Mouse (Mus musculus) midbrain, embryonic 10.5 days (tissue): ENCODE data around the gene Svs4. TPM values are rescaled to one million over a fixed set of nuclear protein-coding genes. Genes with fewer than 3 reads are reported as not detected.
"Not testable (repeated sequence)": the region's sequence is repeated elsewhere in the genome, so short reads cannot be mapped to it uniquely, and the experiment has no call there.

ENCODE experiments used
- DNase-seq: peaks from one replicate; pipeline ENCODE4 v3.0.0-alpha.2; 2017; ENCODE audit warnings: low spot score
- H3K27ac ChIP-seq: fragments of 300-500 bp; sonication (generic); replicated peaks from 2 replicates; pipeline ENCODE4 v1.5.1; 2016; ENCODE audit warnings: mild to moderate bottlenecking
- H3K27me3 ChIP-seq: fragments of 300-500 bp; sonication (generic); 2 replicates; pipeline ENCODE4 v1.6.1; 2016; ENCODE audit warnings: low read depth, mild to moderate bottlenecking; ENCODE audit not compliant: poor library complexity, severe bottlenecking
- H3K36me3 ChIP-seq: fragments of 300-500 bp; sonication (generic); 2 replicates; pipeline ENCODE4 v1.6.1; 2016; ENCODE audit warnings: mild to moderate bottlenecking, moderate library complexity
- H3K4me1 ChIP-seq: fragments of 300-500 bp; sonication (generic); 2 replicates; pipeline ENCODE4 v1.6.1; 2016
- H3K4me3 ChIP-seq: fragments of 300-500 bp; sonication (generic); 2 replicates; pipeline ENCODE4 v1.5.1; 2016; ENCODE audit warnings: mild to moderate bottlenecking, moderate library complexity
- H3K9me3 ChIP-seq: fragments of 300-500 bp; sonication (generic); replicated peaks from 2 replicates; pipeline ENCODE4 v1.6.1; 2016; ENCODE audit warnings: mild to moderate bottlenecking
- WGBS: fragments of 180-500 bp; shearing (Covaris S2); methylation state at CpG from one replicate; pipeline ENCODE4 v1.1.7; 2016; 5-methylcytosine and 5-hydroxymethylcytosine counted together
- polyA plus RNA-seq: library from polyadenylated mRNA; unstranded; fragments of >200 nt; fragmentation: Nextera tagmentation; extraction: Ambion mirVana; gene quantifications from 2 replicates; pipeline ENCODE4 v1.2.1, GENCODE M21; 2016

Gene Svs4
- not detected in 2 replicates for polyA plus RNA-seq

GRCm38 (mm10) chr2:164278359-164278758, at the start of gene Svs4:
Svs4 (minus strand) TSS chr2:164278459.
- Histone ChIP-seq H3K27ac (no peak within 1 kb of the TSS), H3K9me3 (no peaks in the 10 kb centered on the region), H3K36me3 (no peaks in the 10 kb centered on the region), H3K4me3 (no peak within 1 kb of the TSS), H3K27me3 (no peaks in the 10 kb centered on the region), H3K4me1 (no peaks in the 10 kb centered on the region)
- no peak for DNase-seq
- WGBS: 93% methylated on average over 4 of the region's 4 CpGs

- Histone ChIP-seq H3K27ac (no peak overlapping the region), H3K36me3 (no peaks in the 10 kb centered on the region), H3K9me3 (no peaks in the 10 kb centered on the region), H3K4me1 (no peaks in the 10 kb centered on the region), H3K27me3 (no peaks in the 10 kb centered on the region), H3K4me3 (no peak overlapping the region)
- 90% methylated on average over 6 of the region's 6 CpGs for WGBS
- no peak for DNase-seq
Observed at GRCm38 (mm10) chr2:164320983-164321382, 42.7 kb upstream of the Svs4 start.

GRCm38 (mm10) chr2:164316451-164316850, 38.2 kb upstream of the Svs4 start, which contains the start of gene Svs6:
Svs6 (plus strand) TSS chr2:164316751.
- not testable (repeated sequence) for H3K4me1 ChIP-seq, H3K27me3 ChIP-seq, DNase-seq, H3K4me3 ChIP-seq, H3K36me3 ChIP-seq, H3K27ac ChIP-seq, H3K9me3 ChIP-seq
- WGBS: 76% methylated on average over 1 of the region's 1 CpGs

- H3K36me3 ChIP-seq, H3K9me3 ChIP-seq, H3K27ac ChIP-seq, H3K4me3 ChIP-seq, H3K4me1 ChIP-seq, DNase-seq, H3K27me3 ChIP-seq: not testable (repeated sequence)
Observed at GRCm38 (mm10) chr2:164315460-164315859, 37.2 kb upstream of the Svs4 start.

GRCm38 (mm10) chr2:164312599-164312998, 34.3 kb upstream of the Svs4 start:
- Histone ChIP-seq H3K27me3 (no peaks in the 10 kb centered on the region), H3K4me3 (no peak overlapping the region), H3K9me3 (no peaks in the 10 kb centered on the region), H3K27ac (no peak overlapping the region), H3K4me1 (no peaks in the 10 kb centered on the region), H3K36me3 (no peaks in the 10 kb centered on the region)
- DNase-seq: no peak
- WGBS: 89% methylated on average over 5 of the region's 5 CpGs

GRCm38 (mm10) chr2:164288968-164289367, 10.7 kb upstream of the Svs4 start, which contains the start of gene Svs3a:
Svs3a (plus strand) TSS chr2:164289268.
- not testable (repeated sequence) for H3K9me3 ChIP-seq, H3K36me3 ChIP-seq, H3K27me3 ChIP-seq, DNase-seq, H3K4me1 ChIP-seq, H3K27ac ChIP-seq, H3K4me3 ChIP-seq
- WGBS: 78% methylated on average over 1 of the region's 1 CpGs

GRCm38 (mm10) chr2:164256540-164256939, 21.7 kb downstream of the Svs4 start, which contains the start of gene Svs3b:
Svs3b (minus strand) TSS chr2:164256640.
- not testable (repeated sequence) for DNase-seq, H3K4me1 ChIP-seq, H3K4me3 ChIP-seq, H3K27ac ChIP-seq, H3K27me3 ChIP-seq, H3K9me3 ChIP-seq, H3K36me3 ChIP-seq
- 95% methylated on average over 1 of the region's 1 CpGs for WGBS

- no peaks in the 10 kb centered on the region for H3K27me3 ChIP-seq
- 87% methylated on average over 3 of the region's 3 CpGs for WGBS
- H3K27ac ChIP-seq: no peak within 1 kb of the TSS
- no peak for DNase-seq
- no peak within 1 kb of the TSS for H3K4me3 ChIP-seq
- no peaks in the 10 kb centered on the region for H3K9me3 ChIP-seq
- H3K4me1 ChIP-seq: no peaks in the 10 kb centered on the region
- no peaks in the 10 kb centered on the region for H3K36me3 ChIP-seq
Observed at GRCm38 (mm10) chr2:164238366-164238765, 39.9 kb downstream of the Svs4 start, which contains the start of gene Svs2. Svs2 (minus strand) TSS chr2:164238466.

- no peaks in the 10 kb centered on the region for H3K9me3 ChIP-seq
- no peak overlapping the region for H3K4me3 ChIP-seq
- no peaks in the 10 kb centered on the region for H3K36me3 ChIP-seq
- H3K27me3 ChIP-seq: no peaks in the 10 kb centered on the region
- 92% methylated on average over 8 of the region's 8 CpGs for WGBS
- DNase-seq: no peak
- H3K27ac ChIP-seq: no peak overlapping the region
- no peaks in the 10 kb centered on the region for H3K4me1 ChIP-seq
Observed at GRCm38 (mm10) chr2:164232671-164233070, 45.6 kb downstream of the Svs4 start.

GRCm38 (mm10) chr2:164228361-164229070, 49.7 kb downstream of the Svs4 start:
- Histone ChIP-seq H3K4me3 (no peak overlapping the region), H3K9me3 (no peaks in the 10 kb centered on the region), H3K36me3 (no peaks in the 10 kb centered on the region), H3K4me1 (no peaks in the 10 kb centered on the region), H3K27me3 (no peaks in the 10 kb centered on the region), H3K27ac (no peak overlapping the region)
- DNase-seq: no peak
- 88% methylated on average over 8 of the region's 8 CpGs for WGBS

Other genes starting within 250 kb of the Svs4 start
- gene Stk4, start 208.1 kb downstream of the Svs4 start, polyA plus RNA-seq: 33.9 and 34.7 TPM in 2 replicates
- gene Tomm34, start 207.3 kb downstream of the Svs4 start, polyA plus RNA-seq: 58.7 and 60.0 TPM in 2 replicates
- gene Kcns1, start 107.3 kb downstream of the Svs4 start, polyA plus RNA-seq: 0.06 TPM in 1 of 2 replicates, not detected in the other
- not detected in 2 replicates for gene Wfdc5, start 95.7 kb downstream of the Svs4 start, polyA plus RNA-seq
- gene Wfdc12, start 87.9 kb downstream of the Svs4 start, polyA plus RNA-seq: not detected in 2 replicates
- gene Wfdc15a, start 78.3 kb downstream of the Svs4 start, polyA plus RNA-seq: not detected in 2 replicates
- not detected in 2 replicates for gene Wfdc15b, start 56.8 kb downstream of the Svs4 start, polyA plus RNA-seq
- not detected in 2 replicates for gene Svs2, start 40.0 kb downstream of the Svs4 start, polyA plus RNA-seq
- not detected in 2 replicates for gene Svs3b, start 21.8 kb downstream of the Svs4 start, polyA plus RNA-seq
- not detected in 2 replicates for gene Svs3a, start 10.8 kb upstream of the Svs4 start, polyA plus RNA-seq
- not detected in 2 replicates for gene Svs6, start 38.3 kb upstream of the Svs4 start, polyA plus RNA-seq
- gene Svs5, start 54.3 kb upstream of the Svs4 start, polyA plus RNA-seq: not detected in 2 replicates
- gene Slpi, start 110.6 kb upstream of the Svs4 start, polyA plus RNA-seq: 0.31 TPM in 1 of 2 replicates, not detected in the other
- gene Rbpjl, start 124.7 kb upstream of the Svs4 start, polyA plus RNA-seq: not detected in 2 replicates
- gene Matn4, start 126.7 kb upstream of the Svs4 start, polyA plus RNA-seq: 0.21 TPM in 1 of 2 replicates, not detected in the other
- gene Sdc4, start 165.4 kb upstream of the Svs4 start, polyA plus RNA-seq: 16.1 and 17.4 TPM in 2 replicates
- gene Sys1, start 178.5 kb upstream of the Svs4 start, polyA plus RNA-seq: 64.8 and 65.9 TPM in 2 replicates
- 3.7 and 3.9 TPM in 2 replicates for gene Gm20458, start 182.5 kb upstream of the Svs4 start, polyA plus RNA-seq
- gene Trp53tg5, start 195.3 kb upstream of the Svs4 start, polyA plus RNA-seq: not detected in 2 replicates
- 3.0 and 3.2 TPM in 2 replicates for gene Dbndd2, start 207.6 kb upstream of the Svs4 start, polyA plus RNA-seq
- gene Pigt, start 219.1 kb upstream of the Svs4 start, polyA plus RNA-seq: 40.1 and 44.7 TPM in 2 replicates